Mouse (Mus musculus) heart, adult 2 months (tissue): Measurements from ENCODE around the gene Fzd5.

Experiments used
- CTCF ChIP-seq: fragments of 200-600 bp; IDR thresholded peaks from 2 replicates; pipeline ENCODE4 v1.8.1; 2022; ENCODE audit warnings: antibody characterized with exemption, mild to moderate bottlenecking, moderate library complexity
- EP300 ChIP-seq: fragments of 200-500 bp; IDR thresholded peaks from 2 replicates; pipeline ENCODE4 v1.6.1; 2011; ENCODE audit warnings: low read depth, low read length, control low read depth; ENCODE audit not compliant: insufficient read depth

DNA sequence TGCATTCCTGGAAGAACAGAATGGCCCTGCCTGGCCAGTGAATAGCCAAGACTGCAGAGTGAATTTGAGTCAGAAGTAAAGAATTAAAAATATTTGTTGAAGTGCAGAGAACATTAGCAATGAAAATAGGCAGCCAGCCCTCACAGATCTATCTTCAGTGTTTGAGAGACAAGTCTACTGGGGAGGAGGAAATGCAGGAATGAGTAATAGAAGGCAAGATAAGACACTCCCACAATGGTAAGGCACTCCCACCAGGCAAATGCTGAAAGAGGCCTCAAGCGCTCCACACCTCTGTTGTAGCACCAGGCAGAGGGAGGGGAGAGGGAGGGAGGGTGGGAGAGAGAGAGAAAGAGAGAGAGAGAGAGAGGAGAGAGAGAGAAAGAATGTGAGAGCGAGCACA, 22.1 kb downstream of the Fzd5 start:
- TF ChIP-seq CTCF (no peak), EP300 (no peak)
